Mouse (Mus musculus) neural tube, embryonic 14.5 days (tissue): ENCODE results near the gene Ldhb. TPM values are rescaled to one million over a fixed set of nuclear protein-coding genes. Genes with fewer than 3 reads are reported as not detected.

Experiments used
- ATAC-seq: fragments of 200-750 bp; cut with Nextera tagmentation; 2 replicates; pipeline ENCODE4 v1.8.0; 2017; ENCODE audit warnings: low read depth, mild to moderate bottlenecking, moderate TSS enrichment, moderate library complexity
- H3K27ac ChIP-seq: fragments of 300-500 bp; sonication (generic); 2 replicates; pipeline ENCODE4 v1.5.1; 2014; ENCODE audit warnings: low read depth, mild to moderate bottlenecking, control low read depth, low read length, moderate library complexity, mixed read lengths
- H3K27me3 ChIP-seq: fragments of 300-500 bp; sonication (generic); 2 replicates; pipeline ENCODE4 v1.6.1; 2014; ENCODE audit warnings: low read length; ENCODE audit not compliant: control insufficient read depth, insufficient read depth
- H3K36me3 ChIP-seq: fragments of 300-500 bp; sonication (generic); 2 replicates; pipeline ENCODE4 v1.6.1; 2014; ENCODE audit warnings: low read length, mixed read lengths; ENCODE audit not compliant: control insufficient read depth, insufficient read depth
- H3K4me1 ChIP-seq: fragments of 300-500 bp; sonication (generic); 2 replicates; pipeline ENCODE4 v1.6.1; 2014; ENCODE audit warnings: low read length; ENCODE audit not compliant: control insufficient read depth, insufficient read depth
- H3K4me2 ChIP-seq: fragments of 300-500 bp; sonication (generic); 2 replicates; pipeline ENCODE4 v1.6.1; 2014; ENCODE audit warnings: mild to moderate bottlenecking, low read depth, low read length, control low read depth
- H3K4me3 ChIP-seq: fragments of 300-500 bp; sonication (generic); 2 replicates; pipeline ENCODE4 v1.5.1; 2014; ENCODE audit warnings: low read depth, low read length, control low read depth, mixed read lengths
- H3K9ac ChIP-seq: fragments of 300-500 bp; sonication (generic); replicated peaks from 2 replicates; pipeline ENCODE4 v1.6.1; 2014; ENCODE audit warnings: low read depth, mild to moderate bottlenecking, control low read depth, low read length, mixed read lengths
- H3K9me3 ChIP-seq: fragments of 300-500 bp; sonication (generic); 2 replicates; pipeline ENCODE4 v1.6.1; 2016; ENCODE audit warnings: low read length; ENCODE audit not compliant: control insufficient read depth
- WGBS: fragments of 180-500 bp; shearing (Covaris S2); extraction: QIAGEN DNeasy Blood & Tissue Kit; methylation state at CpG from one replicate; pipeline ENCODE4 v1.1.7; 2014; 5-methylcytosine and 5-hydroxymethylcytosine counted together
- polyA plus RNA-seq: library from polyadenylated mRNA; unstranded; fragments of >200 nt; fragmentation: Nextera tagmentation; extraction: Ambion mirVana; gene quantifications from 2 replicates; pipeline ENCODE4 v1.2.1, GENCODE M21; 2014

Gene Ldhb
- polyA plus RNA-seq, 1 experiment from 2014 or later = 607 TPM

GRCm38 (mm10) chr6:142540561-142541160 lies 32.9 kb upstream of the Ldhb start:
- Histone ChIP-seq H3K9ac (no peak overlapping the region), H3K4me1 (no peaks in the 10 kb centered on the region), H3K27me3 (no peaks in the 10 kb centered on the region), H3K9me3 (no peaks in the 10 kb centered on the region), H3K4me3 (no peak overlapping the region), H3K36me3 (no peaks in the 10 kb centered on the region), H3K27ac (no peak overlapping the region), H3K4me2 (no peak overlapping the region)
- ATAC-seq = no peak
- WGBS = 89% methylated on average over 10 of the region's 10 CpGs

GRCm38 (mm10) chr6:142540131-142540530 lies 32.4 kb upstream of the Ldhb start:
- Histone ChIP-seq H3K9ac (no peak overlapping the region), H3K4me2 (no peak overlapping the region), H3K4me3 (no peak overlapping the region), H3K9me3 (no peaks in the 10 kb centered on the region), H3K4me1 (no peaks in the 10 kb centered on the region), H3K36me3 (no peaks in the 10 kb centered on the region), H3K27me3 (no peaks in the 10 kb centered on the region), H3K27ac (no peak overlapping the region)
- ATAC-seq = no peak
- WGBS = 91% methylated on average over 5 of the region's 5 CpGs

- no peaks in the 10 kb centered on the region for H3K36me3 ChIP-seq
- no peak for ATAC-seq
- no peaks in the 10 kb centered on the region for H3K27me3 ChIP-seq
- H3K9me3 ChIP-seq = no peaks in the 10 kb centered on the region
- 86% methylated on average over 17 of the region's 17 CpGs for WGBS
- no peak overlapping the region for H3K4me3 ChIP-seq
- no peaks in the 10 kb centered on the region for H3K4me1 ChIP-seq
- H3K4me2 ChIP-seq = no peak overlapping the region
- no peak overlapping the region for H3K9ac ChIP-seq
- H3K27ac ChIP-seq = no peak overlapping the region
Measured at GRCm38 (mm10) chr6:142538503-142538902, 30.7 kb upstream of the Ldhb start.

GRCm38 (mm10) chr6:142533412-142533811 lies 25.7 kb upstream of the Ldhb start:
- no peaks in the 10 kb centered on the region for H3K27me3 ChIP-seq
- ATAC-seq = no peak
- no peak overlapping the region for H3K9ac ChIP-seq
- no peak overlapping the region for H3K4me3 ChIP-seq
- WGBS = 84% methylated on average over 5 of the region's 5 CpGs
- H3K4me2 ChIP-seq = no peak overlapping the region
- no peaks in the 10 kb centered on the region for H3K36me3 ChIP-seq
- H3K9me3 ChIP-seq = no peaks in the 10 kb centered on the region
- H3K27ac ChIP-seq = no peak overlapping the region
- H3K4me1 ChIP-seq = no peaks in the 10 kb centered on the region

GRCm38 (mm10) chr6:142532686-142533085 lies 24.9 kb upstream of the Ldhb start:
- 96% methylated on average over 2 of the region's 2 CpGs for WGBS
- Histone ChIP-seq H3K4me2 (no peak overlapping the region), H3K4me1 (no peaks in the 10 kb centered on the region), H3K36me3 (no peaks in the 10 kb centered on the region), H3K4me3 (no peak overlapping the region), H3K9ac (no peak overlapping the region), H3K9me3 (no peaks in the 10 kb centered on the region), H3K27ac (no peak overlapping the region), H3K27me3 (no peaks in the 10 kb centered on the region)
- ATAC-seq = no peak

- Histone ChIP-seq H3K9ac (no peak overlapping the region), H3K4me1 (no peaks in the 10 kb centered on the region), H3K27ac (no peak overlapping the region), H3K4me2 (no peak overlapping the region), H3K4me3 (no peak overlapping the region), H3K9me3 (no peaks in the 10 kb centered on the region), H3K27me3 (no peaks in the 10 kb centered on the region), H3K36me3 (no peaks in the 10 kb centered on the region)
- ATAC-seq = no peak
- WGBS = 94% methylated on average over 17 of the region's 17 CpGs
Measured at GRCm38 (mm10) chr6:142532141-142532540, 24.4 kb upstream of the Ldhb start.

GRCm38 (mm10) chr6:142530378-142530777 lies 22.6 kb upstream of the Ldhb start:
- no peak overlapping the region for H3K27ac ChIP-seq
- H3K36me3 ChIP-seq = no peaks in the 10 kb centered on the region
- no peak overlapping the region for H3K9ac ChIP-seq
- H3K27me3 ChIP-seq = no peaks in the 10 kb centered on the region
- no peaks in the 10 kb centered on the region for H3K4me1 ChIP-seq
- no peak overlapping the region for H3K4me3 ChIP-seq
- 69% methylated on average over 5 of the region's 5 CpGs for WGBS
- H3K4me2 ChIP-seq = no peak overlapping the region
- H3K9me3 ChIP-seq = no peaks in the 10 kb centered on the region
- ATAC-seq = no peak

- no peaks in the 10 kb centered on the region for H3K9me3 ChIP-seq
- WGBS = 86% methylated on average over 8 of the region's 8 CpGs
- H3K4me3 ChIP-seq = no peak overlapping the region
- no peaks in the 10 kb centered on the region for H3K36me3 ChIP-seq
- no peaks in the 10 kb centered on the region for H3K27me3 ChIP-seq
- no peak for ATAC-seq
- no peak overlapping the region for H3K27ac ChIP-seq
- H3K9ac ChIP-seq = no peak overlapping the region
- no peaks in the 10 kb centered on the region for H3K4me1 ChIP-seq
- H3K4me2 ChIP-seq = no peak overlapping the region
Measured at GRCm38 (mm10) chr6:142529680-142530079, 21.9 kb upstream of the Ldhb start.

GRCm38 (mm10) chr6:142527931-142528562 lies 20.3 kb upstream of the Ldhb start:
- Histone ChIP-seq H3K27me3 (no peaks in the 10 kb centered on the region), H3K9me3 (no peaks in the 10 kb centered on the region), H3K4me2 (no peak overlapping the region), H3K36me3 (no peaks in the 10 kb centered on the region), H3K4me1 (no peaks in the 10 kb centered on the region), H3K27ac (no peak overlapping the region), H3K9ac (no peak overlapping the region), H3K4me3 (no peak overlapping the region)
- no peak for ATAC-seq
- 60% methylated on average over 1 of the region's 1 CpGs for WGBS
